Mouse (Mus musculus): Measurements from ENCODE around the gene Csf3. TPM values are rescaled to one million over a fixed set of nuclear protein-coding genes. Genes with fewer than 3 reads are reported as not detected.
"Not testable (repeated sequence)": the region's sequence is repeated elsewhere in the genome, so short reads cannot be mapped to it uniquely, and the experiment has no call there.

Gene Csf3
- total RNA-seq (2015; ENCODE audit: low replicate concordance) (not detected in 2 replicates), total RNA-seq (2017; ENCODE audit: low replicate concordance) (not detected in 2 replicates)

- ATAC-seq (replicated peaks; ENCODE audit: low FRiP score, poor library complexity, severe bottlenecking): no peak
Observed at GRCm38 (mm10) chr11:98701213-98701670, at the start of gene Csf3. Csf3 (plus strand) TSS chr11:98701263.

DNA sequence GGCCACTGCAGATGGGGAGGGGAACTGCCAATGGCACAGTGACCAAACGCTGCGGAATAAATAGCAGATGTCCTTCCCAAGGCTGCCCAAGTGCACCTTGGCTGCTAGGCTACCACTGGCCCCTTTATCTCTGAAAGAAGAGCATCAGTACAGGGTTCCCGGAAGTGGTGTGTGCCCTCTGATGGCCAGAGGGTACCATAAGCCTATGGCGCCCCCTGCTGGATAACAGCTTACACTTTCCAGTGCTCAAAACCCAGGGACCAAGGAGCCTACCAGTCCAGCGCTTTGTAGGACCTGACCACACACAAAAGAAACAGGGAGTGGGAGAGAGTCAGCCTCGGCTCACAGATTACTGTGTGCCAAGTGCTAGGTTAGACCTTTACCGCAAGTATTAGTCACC is 46.0 kb upstream of the Csf3 start:
- peak; percentile 82 for ATAC-seq (replicated peaks; ENCODE audit: low FRiP score, poor library complexity, severe bottlenecking)

GRCm38 (mm10) chr11:98660517-98660916 is 40.5 kb upstream of the Csf3 start:
- ATAC-seq (replicated peaks; ENCODE audit: low FRiP score, poor library complexity, severe bottlenecking): peak; percentile 87

- no peak for ATAC-seq (replicated peaks; ENCODE audit: low FRiP score, poor library complexity, severe bottlenecking)
Observed at GRCm38 (mm10) chr11:98664091-98664490, 37.0 kb upstream of the Csf3 start, which contains the start of gene Gsdma. Gsdma (plus strand) TSS chr11:98664351.

GRCm38 (mm10) chr11:98668984-98669383 is 32.1 kb upstream of the Csf3 start:
- ATAC-seq (replicated peaks; ENCODE audit: low FRiP score, poor library complexity, severe bottlenecking): no peak

GRCm38 (mm10) chr11:98671284-98671815 is 29.7 kb upstream of the Csf3 start:
- ATAC-seq (replicated peaks; ENCODE audit: low FRiP score, poor library complexity, severe bottlenecking): no peak

GRCm38 (mm10) chr11:98671857-98672256 is 29.2 kb upstream of the Csf3 start:
- peak; percentile 81 for ATAC-seq (replicated peaks; ENCODE audit: low FRiP score, poor library complexity, severe bottlenecking)

DNA sequence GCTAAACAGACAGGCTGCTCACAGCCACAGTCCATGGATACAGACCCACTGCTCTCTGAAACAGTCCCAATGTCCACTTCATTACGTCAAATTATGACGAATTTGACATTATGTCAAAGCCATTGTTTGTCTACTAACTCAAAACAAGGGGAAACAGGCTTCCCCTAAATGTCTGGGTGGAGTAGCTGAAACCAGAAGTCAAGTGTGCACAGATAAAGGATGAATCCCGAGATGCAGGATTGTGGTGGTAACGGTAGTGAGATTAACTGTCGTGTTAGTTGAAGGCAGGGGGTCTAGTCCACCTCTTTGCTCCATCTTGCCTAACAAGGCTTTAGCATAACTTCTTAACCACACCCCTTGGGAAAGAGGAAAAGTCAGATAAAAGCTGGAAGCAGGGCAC is 28.6 kb upstream of the Csf3 start:
- ATAC-seq (replicated peaks; ENCODE audit: low FRiP score, poor library complexity, severe bottlenecking): no peak

DNA sequence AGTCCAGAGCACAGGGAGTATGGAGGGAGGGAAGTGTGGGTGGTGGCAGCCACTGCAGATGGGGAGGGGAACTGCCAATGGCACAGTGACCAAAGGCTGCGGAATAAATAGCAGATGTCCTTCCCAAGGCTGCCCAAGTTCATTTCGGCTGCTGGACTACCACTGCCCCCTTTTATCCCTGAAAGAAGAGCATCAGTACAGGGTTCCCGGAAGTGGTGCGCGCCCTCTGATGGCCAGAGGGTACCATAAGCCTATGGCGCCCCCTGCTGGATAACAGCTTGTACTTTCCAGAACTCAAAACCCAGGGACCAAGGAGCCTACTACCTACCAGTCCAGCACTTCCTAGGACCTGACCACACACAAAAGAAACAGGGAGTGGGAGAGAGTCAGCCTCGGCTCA is 27.9 kb upstream of the Csf3 start:
- ATAC-seq (replicated peaks; ENCODE audit: low FRiP score, poor library complexity, severe bottlenecking): peak; percentile 84

DNA sequence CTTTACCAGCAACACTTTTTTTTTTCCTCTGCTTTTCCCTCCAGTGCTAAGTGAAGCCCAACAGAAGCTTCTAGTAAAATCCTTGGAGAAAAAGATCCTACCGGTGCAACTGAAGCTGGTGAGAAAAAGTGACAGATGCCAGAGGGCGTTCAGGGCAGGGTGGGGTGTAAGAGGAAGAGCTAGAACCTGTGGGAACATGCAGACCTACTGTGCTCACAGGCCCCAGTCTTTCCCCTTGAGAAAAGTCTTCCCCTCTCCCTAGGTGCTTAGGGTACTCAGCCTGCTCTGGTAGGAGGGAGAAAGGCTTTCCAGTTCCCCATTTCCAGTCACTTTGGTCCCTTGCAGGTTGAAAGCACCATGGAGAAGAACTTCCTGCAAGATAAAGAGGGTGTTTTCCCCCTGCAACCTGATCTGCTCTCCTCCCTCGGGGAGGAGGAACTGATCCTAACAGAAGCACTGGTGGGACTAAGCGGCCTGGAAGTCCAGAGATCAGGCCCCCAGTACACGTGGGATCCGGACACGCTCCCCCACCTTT is 25.2 kb upstream of the Csf3 start:
- no peak for ATAC-seq (replicated peaks; ENCODE audit: low FRiP score, poor library complexity, severe bottlenecking)

- no peak for ATAC-seq (replicated peaks; ENCODE audit: low FRiP score, poor library complexity, severe bottlenecking)
Observed at GRCm38 (mm10) chr11:98680023-98680422, 21.0 kb upstream of the Csf3 start.

DNA sequence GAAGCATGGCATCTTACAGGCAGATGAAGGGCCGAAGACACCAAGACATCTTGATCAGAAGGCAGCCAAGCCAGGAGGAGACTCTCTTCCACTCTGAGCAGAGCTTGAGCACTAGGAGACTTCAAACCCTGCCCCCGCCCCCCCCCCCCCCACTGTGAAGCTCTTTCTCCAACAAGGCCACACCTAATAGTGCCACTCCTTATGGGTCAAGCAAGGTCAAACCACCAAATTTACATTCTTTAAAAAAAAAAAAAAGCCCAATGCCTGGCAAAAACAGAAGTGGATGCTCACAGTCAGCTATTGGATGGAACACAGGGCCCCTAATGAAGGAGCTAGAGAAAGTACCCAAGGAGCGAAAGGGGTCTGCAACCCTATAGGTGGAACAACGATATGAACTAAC is 20.5 kb upstream of the Csf3 start:
- not testable (repeated sequence) for ATAC-seq (replicated peaks; ENCODE audit: low FRiP score, poor library complexity, severe bottlenecking)

DNA sequence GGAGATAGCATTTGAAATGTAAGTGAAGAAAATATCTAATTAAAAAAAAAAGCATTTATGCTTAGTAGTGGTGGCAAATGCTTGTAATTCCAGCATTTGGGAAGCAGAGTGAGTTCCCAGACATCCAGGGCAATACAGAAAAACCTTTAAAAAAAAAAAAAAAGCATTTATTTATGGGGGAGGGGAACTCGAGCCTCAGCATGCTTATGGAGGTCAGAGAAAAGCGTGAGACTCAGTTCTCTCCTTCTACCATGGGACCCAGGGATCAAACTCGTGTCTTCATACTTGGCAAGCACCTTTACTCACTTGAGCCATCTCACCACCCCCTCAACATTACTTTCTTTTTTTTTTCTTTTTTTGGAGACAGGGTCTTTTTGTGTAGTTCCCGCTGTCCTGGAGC is 19.9 kb upstream of the Csf3 start:
- ATAC-seq (replicated peaks; ENCODE audit: low FRiP score, poor library complexity, severe bottlenecking): no peak

GRCm38 (mm10) chr11:98681786-98682745 is 19.0 kb upstream of the Csf3 start, which contains the start of gene Psmd3:
Psmd3 (plus strand) TSS chr11:98682554.
- peak; percentile 89 for ATAC-seq (replicated peaks; ENCODE audit: low FRiP score, poor library complexity, severe bottlenecking)

GRCm38 (mm10) chr11:98682811-98683210 is 18.3 kb upstream of the Csf3 start:
- peak; percentile 23 for ATAC-seq (replicated peaks; ENCODE audit: low FRiP score, poor library complexity, severe bottlenecking)

- ATAC-seq (replicated peaks; ENCODE audit: low FRiP score, poor library complexity, severe bottlenecking): no peak
Observed at GRCm38 (mm10) chr11:98685642-98686041, 15.4 kb upstream of the Csf3 start.

- ATAC-seq (replicated peaks; ENCODE audit: low FRiP score, poor library complexity, severe bottlenecking): no peak
Observed at GRCm38 (mm10) chr11:98686976-98687375, 14.1 kb upstream of the Csf3 start.

GRCm38 (mm10) chr11:98688009-98688408 is 13.1 kb upstream of the Csf3 start:
- no peak for ATAC-seq (replicated peaks; ENCODE audit: low FRiP score, poor library complexity, severe bottlenecking)

DNA sequence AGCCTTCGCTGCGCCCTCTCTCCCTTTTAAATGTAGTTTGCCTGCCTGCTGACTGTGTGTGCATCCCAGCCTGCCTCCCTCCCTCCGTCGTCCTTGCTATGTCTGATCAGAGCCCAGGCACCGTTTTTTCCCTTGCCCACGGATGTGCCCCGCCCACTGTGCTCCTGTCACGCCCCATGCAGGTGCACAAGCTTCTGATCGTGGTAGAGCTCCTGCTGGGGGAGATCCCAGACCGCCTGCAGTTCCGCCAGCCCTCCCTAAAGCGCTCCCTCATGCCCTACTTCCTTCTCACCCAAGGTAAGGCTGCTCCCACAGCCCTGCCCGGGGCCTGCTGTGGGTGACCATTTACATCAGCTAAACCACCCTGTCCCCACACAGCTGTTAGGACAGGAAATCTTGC is 7.9 kb upstream of the Csf3 start:
- ATAC-seq (replicated peaks; ENCODE audit: low FRiP score, poor library complexity, severe bottlenecking): no peak

- no peak for ATAC-seq (replicated peaks; ENCODE audit: low FRiP score, poor library complexity, severe bottlenecking)
Observed at GRCm38 (mm10) chr11:98693746-98694145, 7.3 kb upstream of the Csf3 start.

DNA sequence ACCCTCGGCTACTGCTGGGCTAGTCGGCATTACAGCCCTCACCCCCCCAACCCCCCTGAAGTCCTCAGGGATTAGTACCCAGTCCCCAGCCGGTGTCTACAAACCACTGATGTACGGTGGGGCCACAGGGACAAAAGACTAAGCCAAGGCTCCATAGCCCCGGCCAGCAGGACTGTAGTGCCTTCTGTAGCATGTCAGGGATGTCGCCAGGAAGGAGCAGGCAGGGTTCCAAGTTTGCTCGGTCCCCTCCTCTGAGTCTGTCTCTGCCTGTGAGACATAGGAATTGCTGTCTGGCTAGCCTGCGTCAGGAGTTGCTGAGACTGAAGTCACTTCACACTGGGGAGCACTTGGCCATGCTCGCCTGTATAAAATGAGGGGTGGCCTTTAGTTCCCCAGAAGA is 6.8 kb upstream of the Csf3 start:
- ATAC-seq (replicated peaks; ENCODE audit: low FRiP score, poor library complexity, severe bottlenecking): no peak

Measured in erythroblast, adult 5-6 weeks (primary cell).